Mouse (Mus musculus) frontal cortex, adult (tissue): Measurements from ENCODE around the gene Stat4.

Experiments used
- ATAC-seq: cut with Nextera tagmentation; 2 replicates; pipeline ENCODE4 v1.9.2; 2017; ENCODE audit warnings: mild to moderate bottlenecking, moderate library complexity, mixed read lengths; ENCODE audit not compliant: low TSS enrichment

Gene Stat4

GRCm38 (mm10) chr1:52144907-52145306 lies 158.0 kb downstream of the Stat4 start:
- no peak for ATAC-seq

- ATAC-seq, result peak; percentile 53
Observed at GRCm38 (mm10) chr1:52146214-52146970, 159.4 kb downstream of the Stat4 start.

GRCm38 (mm10) chr1:52147431-52147830 lies 160.5 kb downstream of the Stat4 start:
- ATAC-seq, result no peak

- ATAC-seq, result no peak
Observed at GRCm38 (mm10) chr1:52148178-52148577, 161.2 kb downstream of the Stat4 start.

GRCm38 (mm10) chr1:52148696-52149095 lies 161.7 kb downstream of the Stat4 start:
- ATAC-seq, result no peak

- ATAC-seq, result peak; percentile 70
Observed at GRCm38 (mm10) chr1:52149934-52150346, 163.0 kb downstream of the Stat4 start.

- ATAC-seq, result no peak
Observed at GRCm38 (mm10) chr1:52150676-52151075, 163.7 kb downstream of the Stat4 start.

GRCm38 (mm10) chr1:52151166-52151565 lies 164.2 kb downstream of the Stat4 start:
- no peak for ATAC-seq

- no peak for ATAC-seq
Observed at GRCm38 (mm10) chr1:52152369-52152768, 165.4 kb downstream of the Stat4 start.

- no peak for ATAC-seq
Observed at GRCm38 (mm10) chr1:52152936-52153335, 166.0 kb downstream of the Stat4 start.

GRCm38 (mm10) chr1:52154890-52155289 lies 167.9 kb downstream of the Stat4 start:
- no peak for ATAC-seq

- ATAC-seq, result peak; percentile 68
Observed at GRCm38 (mm10) chr1:52156351-52156750, 169.4 kb downstream of the Stat4 start.
